29 mouse cellular contexts compared by ENCODE assay signal in genomic region chr6:136883431-136883915, GRCm38 (mm10). TPM values are rescaled to one million over a fixed set of nuclear protein-coding genes. Genes with fewer than 3 reads are reported as not detected.
DNase-seq lines count a peak whose midpoint lies in the region; ATAC-seq and TF ChIP-seq lines count a peak whose summit lies in the region.
"Had no signal": no experiment of that assay in that cellular context is flagged by ENCODE, and none has a peak within 500 bp of the region (broad histone marks: within the 10 kb centered on the region; RNA-seq: fewer than 3 reads in every experiment).

No protein-coding gene starts in this region.

- 84% methylated on average over 3 of the region's 3 CpGs for WGBS in embryonic facial prominence, embryonic 13.5 days
- WGBS in embryonic facial prominence, embryonic 10.5 days = 85% methylated on average over 3 of the region's 3 CpGs
- 88% methylated on average over 3 of the region's 3 CpGs for WGBS in limb, embryonic 14.5 days
- WGBS in limb, embryonic 10.5 days = 88% methylated on average over 3 of the region's 3 CpGs
- WGBS in stomach, embryonic 14.5 days = 74% methylated on average over 3 of the region's 3 CpGs
- 58% methylated on average over 3 of the region's 3 CpGs for WGBS in stomach, postnatal 0 days

- H3K4me1 ChIP-seq in embryonic facial prominence, embryonic 13.5 days = peaks cover 9% of the 10 kb centered on the region; the same call in 1 of the 2 replicates
- H3K4me1 ChIP-seq in embryonic facial prominence, embryonic 10.5 days = peaks cover 9% of the 10 kb centered on the region; the same call in 1 of the 2 replicates
- peaks cover 5% of the 10 kb centered on the region for H3K4me1 ChIP-seq in limb, embryonic 14.5 days (ENCODE audit: control insufficient read depth, insufficient read depth, low read length)
- H3K4me1 ChIP-seq in limb, embryonic 10.5 days = no peaks in the 10 kb centered on the region
- H3K4me1 ChIP-seq in stomach, embryonic 14.5 days (ENCODE audit: control insufficient read depth, insufficient read depth, low read length) = peaks cover 7% of the 10 kb centered on the region
- H3K4me1 ChIP-seq in stomach, postnatal 0 days (replicated peaks; ENCODE audit: control insufficient read depth, insufficient read depth) = 0 out of 2 replicates have a peak, but pooled peaks cover 2% of the 10 kb centered on the region
- H3K4me1 ChIP-seq: forebrain, embryonic 13.5 days; liver, embryonic 15.5 days; neural tube, embryonic 15.5 days had no signal

- no peaks in the 10 kb centered on the region for H3K36me3 ChIP-seq in embryonic facial prominence, embryonic 13.5 days
- no peaks in the 10 kb centered on the region for H3K36me3 ChIP-seq in embryonic facial prominence, embryonic 10.5 days (replicated peaks)
- H3K36me3 ChIP-seq in limb, embryonic 14.5 days (ENCODE audit: control insufficient read depth, insufficient read depth, low read length) = no peaks in the 10 kb centered on the region
- H3K36me3 ChIP-seq in limb, embryonic 10.5 days = no peaks in the 10 kb centered on the region
- no peaks in the 10 kb centered on the region for H3K36me3 ChIP-seq in stomach, embryonic 14.5 days (ENCODE audit: control insufficient read depth, insufficient read depth, low read length)
- no peaks in the 10 kb centered on the region for H3K36me3 ChIP-seq in stomach, postnatal 0 days (ENCODE audit: control insufficient read depth, insufficient read depth, low read length)
- H3K36me3 ChIP-seq: embryonic facial prominence, embryonic 12.5 days; liver, embryonic 15.5 days; neural tube, embryonic 15.5 days had no signal

- no peak for TF ChIP-seq CTCF in stomach, postnatal 0 days (IDR thresholded peaks at IDR 0.05; ENCODE audit: low read depth)

- DNase-seq in embryonic facial prominence, embryonic 10.5 days (ENCODE audit: low spot score) = no peak
- peak; percentile 28 to 47 for DNase-seq in heart, postnatal 14 days
- no peak for DNase-seq in heart, postnatal 36 days
- no peak for DNase-seq in limb, embryonic 14.5 days (ENCODE audit: low spot score)
- no peak for DNase-seq in limb, embryonic 10.5 days (ENCODE audit: low spot score)
- DNase-seq in stomach, postnatal 0 days (ENCODE audit: low spot score) = no peak
- DNase-seq: adrenal gland, postnatal 10 days; cerebellum, adult 18-20 months; cerebellum, postnatal 14 days; liver; right cerebral cortex, adult 18-20 months; right cerebral cortex, postnatal 4 days had no signal

- no peak for TF ChIP-seq EP300 in stomach, postnatal 0 days (optimal IDR thresholded peaks at IDR 0.05)

- ATAC-seq in embryonic facial prominence, embryonic 13.5 days (ENCODE audit: insufficient number of reproducible peaks, insufficient read depth, low FRiP score, low TSS enrichment, low read depth) = no peak
- peak; percentile 26; the same call in 1 of the 2 replicates for ATAC-seq in limb, embryonic 14.5 days (ENCODE audit: low FRiP score, low read depth)
- ATAC-seq in stomach, embryonic 14.5 days (ENCODE audit: insufficient number of reproducible peaks, insufficient read depth, low FRiP score, low read depth) = 0 out of 2 replicates have a peak, but pooled peaks have one; percentile 23
- no peak for ATAC-seq in stomach, postnatal 0 days (ENCODE audit: low FRiP score, low TSS enrichment)
- ATAC-seq: forebrain, embryonic 13.5 days; hindbrain, postnatal 0 days; intestine, embryonic 16.5 days had no signal

- intact Hi-C loops in heart, postnatal 14 days (cut with DNase I) = no loop called here
- intact Hi-C loops in heart, postnatal 36 days (cut with DNase I) = no loop called here

- no peak overlapping the region for H3K9ac ChIP-seq in embryonic facial prominence, embryonic 13.5 days
- H3K9ac ChIP-seq in limb, embryonic 14.5 days (ENCODE audit: low read depth, low read length, severe bottlenecking) = no peak overlapping the region
- H3K9ac ChIP-seq in stomach, embryonic 14.5 days (replicated peaks; ENCODE audit: low read depth, low read length) = no peak overlapping the region
- no peak overlapping the region for H3K9ac ChIP-seq in stomach, postnatal 0 days (ENCODE audit: low read length)
- H3K9ac ChIP-seq: embryonic facial prominence, embryonic 12.5 days; forebrain, embryonic 13.5 days; liver, embryonic 15.5 days; neural tube, embryonic 15.5 days had no signal

- H3K9me3 ChIP-seq in embryonic facial prominence, embryonic 13.5 days = no peaks in the 10 kb centered on the region
- no peaks in the 10 kb centered on the region for H3K9me3 ChIP-seq in embryonic facial prominence, embryonic 10.5 days
- no peaks in the 10 kb centered on the region for H3K9me3 ChIP-seq in limb, embryonic 14.5 days (ENCODE audit: control insufficient read depth, low read length)
- no peaks in the 10 kb centered on the region for H3K9me3 ChIP-seq in limb, embryonic 10.5 days (replicated peaks)
- 0 out of 2 replicates have a peak, but pooled peaks cover 3% of the 10 kb centered on the region for H3K9me3 ChIP-seq in stomach, embryonic 14.5 days (ENCODE audit: control insufficient read depth, low read depth, low read length)
- no peaks in the 10 kb centered on the region for H3K9me3 ChIP-seq in stomach, postnatal 0 days (ENCODE audit: control insufficient read depth, low read length)
- H3K9me3 ChIP-seq: embryonic facial prominence, embryonic 12.5 days; forebrain, embryonic 13.5 days; liver, embryonic 15.5 days; neural tube, embryonic 15.5 days had no signal

- no peak for TF ChIP-seq POLR2A in limb, embryonic 14.5 days (IDR thresholded peaks at IDR 0.05; ENCODE audit: borderline replicate concordance, extremely low read depth, insufficient read depth, insufficient read length)

- 0 out of 2 replicates have a peak overlapping the region, but pooled peaks have one; percentile 4 for H3K27ac ChIP-seq in embryonic facial prominence, embryonic 13.5 days
- H3K27ac ChIP-seq in embryonic facial prominence, embryonic 10.5 days (replicated peaks) = no peak overlapping the region
- no peak overlapping the region for H3K27ac ChIP-seq in limb, embryonic 14.5 days (replicated peaks; ENCODE audit: low read depth, low read length)
- H3K27ac ChIP-seq in limb, embryonic 10.5 days = no peak overlapping the region
- H3K27ac ChIP-seq in stomach, embryonic 14.5 days (ENCODE audit: low read length) = no peak overlapping the region
- no peak overlapping the region for H3K27ac ChIP-seq in stomach, postnatal 0 days (replicated peaks)
- H3K27ac ChIP-seq: embryonic facial prominence, embryonic 12.5 days; forebrain, embryonic 13.5 days; hindbrain, postnatal 0 days; left cerebral cortex, adult 2 months; liver, embryonic 15.5 days; neural tube, embryonic 15.5 days had no signal

- no peak overlapping the region for H3K4me2 ChIP-seq in embryonic facial prominence, embryonic 13.5 days
- no peak overlapping the region for H3K4me2 ChIP-seq in limb, embryonic 14.5 days (replicated peaks; ENCODE audit: low read depth, low read length, severe bottlenecking)
- H3K4me2 ChIP-seq in stomach, embryonic 14.5 days (replicated peaks; ENCODE audit: low read depth, low read length) = no peak overlapping the region
- no peak overlapping the region for H3K4me2 ChIP-seq in stomach, postnatal 0 days (replicated peaks; ENCODE audit: low read depth)
- H3K4me2 ChIP-seq: embryonic facial prominence, embryonic 12.5 days; forebrain, embryonic 13.5 days; heart, embryonic 11.5 days; liver, embryonic 15.5 days; midbrain, embryonic 11.5 days; neural tube, embryonic 15.5 days had no signal

- H3K27me3 ChIP-seq in embryonic facial prominence, embryonic 13.5 days = no peaks in the 10 kb centered on the region
- H3K27me3 ChIP-seq in embryonic facial prominence, embryonic 10.5 days (replicated peaks; ENCODE audit: low read depth, poor library complexity, severe bottlenecking) = no peaks in the 10 kb centered on the region
- H3K27me3 ChIP-seq in limb, embryonic 14.5 days (ENCODE audit: control insufficient read depth, insufficient read depth, low read length) = no peaks in the 10 kb centered on the region
- H3K27me3 ChIP-seq in limb, embryonic 10.5 days (ENCODE audit: low read depth, poor library complexity, severe bottlenecking) = no peaks in the 10 kb centered on the region
- H3K27me3 ChIP-seq in stomach, embryonic 14.5 days (ENCODE audit: control insufficient read depth, insufficient read depth, low read length) = no peaks in the 10 kb centered on the region
- no peaks in the 10 kb centered on the region for H3K27me3 ChIP-seq in stomach, postnatal 0 days (ENCODE audit: control insufficient read depth, insufficient read depth, low read length)
- H3K27me3 ChIP-seq: embryonic facial prominence, embryonic 12.5 days; forebrain, embryonic 13.5 days; liver, embryonic 15.5 days; neural tube, embryonic 15.5 days had no signal

- no peak overlapping the region for H3K4me3 ChIP-seq in embryonic facial prominence, embryonic 13.5 days
- no peak overlapping the region for H3K4me3 ChIP-seq in embryonic facial prominence, embryonic 10.5 days
- H3K4me3 ChIP-seq in limb, embryonic 14.5 days (replicated peaks; ENCODE audit: low read length) = no peak overlapping the region
- H3K4me3 ChIP-seq in limb, embryonic 10.5 days = no peak overlapping the region
- H3K4me3 ChIP-seq in stomach, embryonic 14.5 days (ENCODE audit: low read depth, low read length) = no peak overlapping the region
- no peak overlapping the region for H3K4me3 ChIP-seq in stomach, postnatal 0 days (ENCODE audit: low read depth, low read length)
- H3K4me3 ChIP-seq: embryonic facial prominence, embryonic 12.5 days; erythroblast, embryonic 14.5 days; forebrain, embryonic 13.5 days; left cerebral cortex, adult 2 months; liver, embryonic 15.5 days; neural tube, embryonic 15.5 days had no signal

RNA-seq across cellular contexts. Expression of gene Mgp, which starts 7.8 kb away (rescaled TPM):
- polyA plus RNA-seq in embryonic facial prominence, embryonic 13.5 days (2015; fragmentation: Nextera tagmentation; extraction: Ambion mirVana) = 101 and 192 TPM in 2 replicates
- polyA plus RNA-seq in embryonic facial prominence, embryonic 10.5 days (2016; fragmentation: Nextera tagmentation; extraction: Ambion mirVana) = 3.5 and 4.2 TPM in 2 replicates
- total RNA-seq in heart, postnatal 14 days (2021) = 100 to 1,000 TPM; 373 to 513 TPM
- 100 to 1,000 TPM; 344 to 476 TPM for total RNA-seq in heart, postnatal 36 days (2021)
- 534 and 645 TPM in 2 replicates for polyA plus RNA-seq in limb, embryonic 14.5 days (2012; rRNA removed)
- polyA plus RNA-seq in limb, embryonic 14.5 days (2014; fragmentation: Nextera tagmentation; extraction: Ambion mirVana) = 338 and 360 TPM in 2 replicates
- polyA plus RNA-seq in limb, embryonic 10.5 days (2016; fragmentation: Nextera tagmentation; extraction: Ambion mirVana) = 1.2 and 3.2 TPM in 2 replicates
- polyA plus RNA-seq in stomach, embryonic 14.5 days (2014; fragmentation: Nextera tagmentation; extraction: Ambion mirVana) = 229 and 247 TPM in 2 replicates
- polyA plus RNA-seq in stomach, postnatal 0 days (2015; fragmentation: Nextera tagmentation; extraction: Ambion mirVana) = 392 and 473 TPM in 2 replicates
- total RNA-seq: megakaryocyte progenitor cell, adult 5-6 weeks had no signal
- polyA plus RNA-seq: erythroblast, embryonic 14.5 days had no signal

RNA-seq across cellular contexts. Expression of gene Art4, which starts 25.9 kb away (rescaled TPM):
- polyA plus RNA-seq in embryonic facial prominence, embryonic 13.5 days (2015; fragmentation: Nextera tagmentation; extraction: Ambion mirVana) = 2.8 and 3.1 TPM in 2 replicates
- 2.2 and 2.6 TPM in 2 replicates for polyA plus RNA-seq in embryonic facial prominence, embryonic 10.5 days (2016; fragmentation: Nextera tagmentation; extraction: Ambion mirVana)
- 10 to 100 TPM; 14.7 to 18.2 TPM for total RNA-seq in heart, postnatal 14 days (2021)
- total RNA-seq in heart, postnatal 36 days (2021) = 10 to 100 TPM; 21.9 to 26.1 TPM
- 2.2 and 3.1 TPM in 2 replicates for polyA plus RNA-seq in limb, embryonic 14.5 days (2012; rRNA removed)
- polyA plus RNA-seq in limb, embryonic 14.5 days (2014; fragmentation: Nextera tagmentation; extraction: Ambion mirVana) = 2.6 and 2.8 TPM in 2 replicates
- 1.8 and 2.4 TPM in 2 replicates for polyA plus RNA-seq in limb, embryonic 10.5 days (2016; fragmentation: Nextera tagmentation; extraction: Ambion mirVana)
- polyA plus RNA-seq in stomach, embryonic 14.5 days (2014; fragmentation: Nextera tagmentation; extraction: Ambion mirVana) = 4.4 and 5.5 TPM in 2 replicates
- 3.2 and 3.3 TPM in 2 replicates for polyA plus RNA-seq in stomach, postnatal 0 days (2015; fragmentation: Nextera tagmentation; extraction: Ambion mirVana)
- total RNA-seq: left cerebral cortex, adult 2 months; left cerebral cortex, postnatal 36 days had no signal

RNA-seq across cellular contexts. Expression of gene Erp27, which starts 38.5 kb away (rescaled TPM):
- 0.30 TPM in 1 of 2 replicates, not detected in the other for polyA plus RNA-seq in embryonic facial prominence, embryonic 13.5 days (2015; fragmentation: Nextera tagmentation; extraction: Ambion mirVana)
- polyA plus RNA-seq in embryonic facial prominence, embryonic 10.5 days (2016; fragmentation: Nextera tagmentation; extraction: Ambion mirVana) = 0.29 TPM in 1 of 2 replicates, not detected in the other
- total RNA-seq in heart, postnatal 14 days (2021) = under 1 TPM in 1 of 2 experiments, not detected in 1; 0.17 TPM
- not detected for total RNA-seq in heart, postnatal 36 days (2021)
- polyA plus RNA-seq in limb, embryonic 14.5 days (2012; rRNA removed) = 0.52 and 0.59 TPM in 2 replicates
- 0.55 and 0.69 TPM in 2 replicates for polyA plus RNA-seq in limb, embryonic 14.5 days (2014; fragmentation: Nextera tagmentation; extraction: Ambion mirVana)
- polyA plus RNA-seq in limb, embryonic 10.5 days (2016; fragmentation: Nextera tagmentation; extraction: Ambion mirVana) = 0.15 TPM in 1 of 2 replicates, not detected in the other
- polyA plus RNA-seq in stomach, embryonic 14.5 days (2014; fragmentation: Nextera tagmentation; extraction: Ambion mirVana) = 0.48 and 3.7 TPM in 2 replicates
- polyA plus RNA-seq in stomach, postnatal 0 days (2015; fragmentation: Nextera tagmentation; extraction: Ambion mirVana) = 0.65 and 1.0 TPM in 2 replicates
- total RNA-seq: hindbrain, postnatal 0 days; left cerebral cortex, postnatal 36 days; midbrain, postnatal 0 days had no signal
- polyA plus RNA-seq: erythroblast, embryonic 14.5 days; hindbrain, postnatal 0 days; midbrain, embryonic 11.5 days; midbrain, postnatal 0 days; neural tube, embryonic 15.5 days had no signal

RNA-seq across cellular contexts. Expression of gene Pde6h, which starts 40.2 kb away (rescaled TPM):
- polyA plus RNA-seq in embryonic facial prominence, embryonic 13.5 days (2015; fragmentation: Nextera tagmentation; extraction: Ambion mirVana) = 0.30 TPM in 1 of 2 replicates, not detected in the other
- not detected in 2 replicates for polyA plus RNA-seq in embryonic facial prominence, embryonic 10.5 days (2016; fragmentation: Nextera tagmentation; extraction: Ambion mirVana)
- total RNA-seq in heart, postnatal 14 days (2021) = under 1 TPM in 1 of 2 experiments, not detected in 1; 0.46 TPM
- not detected for total RNA-seq in heart, postnatal 36 days (2021)
- polyA plus RNA-seq in limb, embryonic 14.5 days (2012; rRNA removed) = 0.12 and 0.20 TPM in 2 replicates
- 0.23 TPM in 1 of 2 replicates, not detected in the other for polyA plus RNA-seq in limb, embryonic 14.5 days (2014; fragmentation: Nextera tagmentation; extraction: Ambion mirVana)
- polyA plus RNA-seq in limb, embryonic 10.5 days (2016; fragmentation: Nextera tagmentation; extraction: Ambion mirVana) = not detected in 2 replicates
- 0.09 and 0.11 TPM in 2 replicates for polyA plus RNA-seq in stomach, embryonic 14.5 days (2014; fragmentation: Nextera tagmentation; extraction: Ambion mirVana)
- 0.06 and 0.40 TPM in 2 replicates for polyA plus RNA-seq in stomach, postnatal 0 days (2015; fragmentation: Nextera tagmentation; extraction: Ambion mirVana)
- total RNA-seq: hindbrain, postnatal 0 days had no signal
- polyA plus RNA-seq: embryonic facial prominence, embryonic 12.5 days; erythroblast, embryonic 14.5 days; forebrain, embryonic 13.5 days; hindbrain, embryonic 11.5 days; liver, embryonic 15.5 days; midbrain, embryonic 11.5 days had no signal

RNA-seq across cellular contexts. Expression of gene Smco3, which starts 48.2 kb away (rescaled TPM):
- 0.98 and 2.6 TPM in 2 replicates for polyA plus RNA-seq in embryonic facial prominence, embryonic 13.5 days (2015; fragmentation: Nextera tagmentation; extraction: Ambion mirVana)
- not detected in 2 replicates for polyA plus RNA-seq in embryonic facial prominence, embryonic 10.5 days (2016; fragmentation: Nextera tagmentation; extraction: Ambion mirVana)
- not detected for total RNA-seq in heart, postnatal 14 days (2021)
- not detected for total RNA-seq in heart, postnatal 36 days (2021)
- 0.92 and 0.97 TPM in 2 replicates for polyA plus RNA-seq in limb, embryonic 14.5 days (2012; rRNA removed)
- polyA plus RNA-seq in limb, embryonic 14.5 days (2014; fragmentation: Nextera tagmentation; extraction: Ambion mirVana) = 1.4 and 2.0 TPM in 2 replicates
- polyA plus RNA-seq in limb, embryonic 10.5 days (2016; fragmentation: Nextera tagmentation; extraction: Ambion mirVana) = not detected in 2 replicates
- polyA plus RNA-seq in stomach, embryonic 14.5 days (2014; fragmentation: Nextera tagmentation; extraction: Ambion mirVana) = 1.9 and 2.3 TPM in 2 replicates
- 0.56 and 0.63 TPM in 2 replicates for polyA plus RNA-seq in stomach, postnatal 0 days (2015; fragmentation: Nextera tagmentation; extraction: Ambion mirVana)
- polyA plus RNA-seq: erythroblast, embryonic 14.5 days; forebrain, embryonic 13.5 days; heart, embryonic 11.5 days; heart, postnatal 0 days; hindbrain, embryonic 11.5 days; liver, embryonic 15.5 days had no signal

Comparison
In these comparisons a context has a peak if more than half of its experiments do, and no peak if none do; other contexts are left out.
1. ATAC-seq: peak in limb, embryonic 14.5 days (single experiment) and stomach, embryonic 14.5 days (single experiment); none in embryonic facial prominence, embryonic 13.5 days (single experiment) and stomach, postnatal 0 days (single experiment).
2. DNase-seq: peak in heart, postnatal 14 days (2 of 2); none in embryonic facial prominence, embryonic 10.5 days (single experiment), heart, postnatal 36 days (0 of 2), limb, embryonic 14.5 days (single experiment), limb, embryonic 10.5 days (single experiment) and stomach, postnatal 0 days (single experiment).
3. RNA of gene Mgp, which starts 7.8 kb away (polyA plus RNA-seq): 338 to 645 TPM in limb, embryonic 14.5 days, 392 to 473 TPM in stomach, postnatal 0 days, 229 to 247 TPM in stomach, embryonic 14.5 days and 101 to 192 TPM in embryonic facial prominence, embryonic 13.5 days; 3.5 to 4.2 TPM in embryonic facial prominence, embryonic 10.5 days and 1.2 to 3.2 TPM in limb, embryonic 10.5 days; every median in the first group is over 10 times any median in the second.